Mouse (Mus musculus): ENCODE data around the gene Cdc27.
A peak's percentile ranks its signal among the peaks of the same experiment; 100 is the strongest.

Cdc27 gene

GRCm38 (mm10) chr11:104550406-104550974 is at the start of gene Cdc27, which contains the start of gene Myl4:
TSS of gene Cdc27 (minus strand) at chr11:104550620.
TSS of gene Myl4 (plus strand) at chr11:104550663.
- peak; percentile 100 for DNase-seq (ENCODE audit: extremely low spot score, low spot score)

DNA sequence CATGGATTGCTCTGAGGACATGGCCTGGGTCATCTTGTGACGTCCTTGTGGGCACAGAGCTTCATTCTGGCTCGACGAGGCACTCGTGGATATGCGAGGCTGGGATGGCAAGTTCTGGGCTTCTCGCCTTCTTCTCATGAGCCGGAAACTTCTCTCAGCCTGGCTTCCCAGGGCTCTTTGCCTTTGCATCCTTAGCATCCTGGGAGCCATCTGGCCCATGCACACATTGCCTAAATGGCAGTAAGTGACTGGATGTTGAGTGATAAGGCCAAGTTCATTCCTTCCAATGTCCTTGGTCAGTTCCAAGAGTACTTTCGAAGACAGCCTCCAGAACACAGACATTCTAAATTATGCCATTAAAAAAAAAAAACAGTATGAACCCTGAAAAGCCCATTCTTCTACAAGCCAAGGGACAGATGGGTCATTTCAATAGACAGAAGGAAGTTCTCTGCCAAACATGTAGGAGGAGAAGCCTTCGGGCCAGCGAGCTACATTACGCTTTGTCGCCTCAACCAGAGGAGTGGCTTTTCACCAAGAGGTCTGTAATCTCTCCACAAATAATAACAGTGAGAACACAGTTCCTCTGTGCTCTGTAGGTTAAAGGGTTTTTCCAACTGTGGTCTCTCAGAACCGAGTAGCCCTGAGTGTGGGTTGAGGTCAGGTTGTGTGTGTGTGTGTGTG is 49.0 kb upstream of the Cdc27 start:
- DNase-seq (ENCODE audit: extremely low spot score, low spot score) = no peak

DNA sequence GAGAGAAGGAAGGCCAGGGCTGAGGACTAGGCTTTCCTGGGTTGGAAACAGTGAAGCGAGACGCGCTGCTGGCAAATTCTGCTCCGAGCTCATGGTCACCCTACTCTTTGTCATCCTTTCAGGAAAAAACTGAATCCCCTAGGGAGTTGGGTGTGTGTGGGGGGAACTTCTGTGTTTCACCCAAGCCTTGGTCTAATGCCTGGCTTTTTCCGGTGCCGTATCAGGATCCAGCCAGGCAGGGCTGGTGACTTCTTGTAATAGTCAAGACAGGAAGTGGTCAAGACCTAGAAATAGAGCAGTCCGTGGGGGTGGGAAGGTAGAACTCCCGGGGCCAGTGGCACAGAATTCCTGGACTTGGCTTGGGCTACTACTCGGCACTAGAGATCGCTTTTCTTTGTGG is 45.9 kb upstream of the Cdc27 start:
- DNase-seq (ENCODE audit: extremely low spot score, low spot score) = no peak

DNA sequence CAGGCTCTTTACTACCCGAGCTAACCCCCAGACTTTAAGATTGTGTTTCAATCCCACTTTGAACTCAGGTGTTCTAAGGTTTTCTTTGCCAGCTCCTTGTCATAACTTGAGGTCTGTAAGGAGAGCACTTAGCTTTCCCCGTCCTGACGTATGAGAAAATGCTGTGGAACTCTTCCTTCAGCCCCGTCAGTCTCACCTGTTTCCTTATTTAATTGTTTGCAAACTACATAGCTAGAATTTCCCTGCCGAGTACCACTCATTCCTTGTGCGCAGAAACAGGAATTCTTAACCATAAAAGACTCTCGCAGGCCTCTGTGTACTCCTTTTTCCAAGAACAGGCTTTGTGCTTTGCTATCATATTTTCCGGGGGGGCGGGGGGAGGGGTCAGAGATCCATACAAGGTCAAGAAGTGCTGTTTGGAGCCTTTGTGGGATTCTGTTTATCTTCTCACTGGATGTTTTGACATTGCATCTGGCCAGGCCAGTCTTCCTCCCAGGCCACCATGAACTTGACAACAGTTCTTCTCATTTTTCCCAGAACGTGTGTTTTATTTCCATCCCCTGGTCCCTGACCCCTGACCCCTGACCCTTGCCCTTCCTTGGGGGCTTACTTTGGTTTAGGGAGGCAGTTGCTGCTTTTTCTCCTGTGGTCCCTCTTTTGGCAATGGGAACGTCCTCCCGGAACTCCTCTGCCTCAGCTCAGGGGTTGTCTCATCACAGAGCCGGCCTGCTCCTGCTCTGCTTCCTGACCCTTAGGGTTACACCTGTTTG is 41.8 kb upstream of the Cdc27 start:
- no peak for DNase-seq (ENCODE audit: extremely low spot score, low spot score)

DNA sequence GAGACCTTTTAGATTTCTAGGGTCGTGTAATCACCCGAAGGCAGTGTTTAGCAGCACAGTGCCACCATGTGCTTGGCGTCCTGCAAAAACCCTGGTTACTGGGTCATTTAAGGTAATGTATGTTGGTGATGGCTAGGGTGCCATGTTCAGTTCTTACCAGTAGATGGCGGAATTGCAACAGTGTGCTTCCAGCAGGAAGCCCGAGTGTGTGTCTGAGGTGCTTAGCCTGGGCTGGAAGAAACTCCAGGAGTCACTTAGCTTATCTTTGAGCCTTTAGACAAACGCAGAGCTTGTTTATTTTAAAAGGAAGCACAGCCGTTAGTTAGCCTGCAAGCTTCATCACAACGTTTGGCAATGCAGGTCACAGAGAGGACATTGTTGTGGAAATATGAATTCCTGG is 39.7 kb upstream of the Cdc27 start:
- DNase-seq (ENCODE audit: extremely low spot score, low spot score) = peak; percentile 75

GRCm38 (mm10) chr11:104589570-104589969 is 39.1 kb upstream of the Cdc27 start:
- no peak for DNase-seq (ENCODE audit: extremely low spot score, low spot score)

DNA sequence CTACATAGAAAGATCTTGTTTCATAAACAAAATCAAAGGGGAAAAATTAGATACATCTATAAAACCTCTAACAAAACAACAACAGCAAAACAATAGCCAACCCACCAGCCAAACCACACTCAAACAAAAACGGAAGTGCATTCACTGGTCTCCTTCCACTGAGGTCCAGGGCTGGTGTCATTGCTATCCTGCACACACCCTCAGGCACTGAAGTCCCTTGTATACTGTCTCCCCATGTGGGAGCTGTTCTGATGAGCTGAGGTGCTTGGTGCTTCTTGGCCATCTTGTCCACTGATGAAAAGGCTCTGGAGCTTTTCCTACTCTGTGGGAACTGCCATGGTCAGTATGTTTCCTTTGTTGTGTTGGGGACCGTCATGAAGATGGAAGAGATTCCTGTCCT is 38.1 kb upstream of the Cdc27 start:
- DNase-seq (ENCODE audit: extremely low spot score, low spot score) = no peak

- DNase-seq (ENCODE audit: extremely low spot score, low spot score) = no peak
These were observed 37.5 kb upstream of the Cdc27 start for GRCm38 (mm10) chr11:104587904-104588303.

GRCm38 (mm10) chr11:104585495-104585894 is 35.1 kb upstream of the Cdc27 start:
- DNase-seq (ENCODE audit: extremely low spot score, low spot score) = no peak

- DNase-seq (ENCODE audit: extremely low spot score, low spot score) = no peak
These were observed 32.4 kb upstream of the Cdc27 start for GRCm38 (mm10) chr11:104582630-104583364.

DNA sequence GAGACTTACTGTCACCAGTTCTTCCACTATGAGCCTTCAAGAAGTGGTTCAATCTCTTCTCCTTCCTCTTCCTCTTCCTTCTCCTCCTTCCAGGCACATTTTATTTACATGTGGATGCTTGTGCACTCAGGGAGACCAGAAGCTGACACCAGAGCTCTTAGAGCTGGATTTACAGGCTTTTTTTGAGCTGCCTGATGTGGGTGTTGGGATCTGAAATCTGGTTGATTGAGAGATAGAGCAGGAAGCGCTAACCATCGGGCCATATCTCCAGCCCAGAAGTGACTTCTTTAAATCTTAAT is 31.8 kb upstream of the Cdc27 start:
- no peak for DNase-seq (ENCODE audit: extremely low spot score, low spot score)

GRCm38 (mm10) chr11:104581446-104582307 is 31.3 kb upstream of the Cdc27 start:
- no peak for DNase-seq (ENCODE audit: extremely low spot score, low spot score)

- no peak for DNase-seq (ENCODE audit: extremely low spot score, low spot score)
These were observed 30.2 kb upstream of the Cdc27 start for GRCm38 (mm10) chr11:104580606-104581005.

DNA sequence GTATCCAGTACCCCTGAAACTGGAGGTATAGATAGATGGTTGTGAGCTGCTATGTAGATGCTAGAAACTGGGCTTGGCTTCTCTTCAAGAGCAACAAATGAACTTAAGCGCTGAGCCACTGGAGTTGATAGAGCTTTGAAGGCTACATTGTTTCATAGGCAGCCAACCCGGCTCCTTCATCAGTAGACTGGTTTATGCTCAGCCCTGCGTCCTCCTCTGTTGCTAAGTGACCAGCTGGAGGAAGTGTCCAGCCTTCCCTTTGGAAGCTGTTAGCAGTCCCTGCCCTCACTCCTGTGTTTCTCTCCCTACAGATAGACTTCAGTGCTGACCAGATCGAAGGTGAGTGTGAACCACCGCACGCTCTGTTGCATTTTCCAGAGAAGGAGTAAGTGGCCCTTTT is 29.7 kb upstream of the Cdc27 start:
- DNase-seq (ENCODE audit: extremely low spot score, low spot score) = no peak

DNA sequence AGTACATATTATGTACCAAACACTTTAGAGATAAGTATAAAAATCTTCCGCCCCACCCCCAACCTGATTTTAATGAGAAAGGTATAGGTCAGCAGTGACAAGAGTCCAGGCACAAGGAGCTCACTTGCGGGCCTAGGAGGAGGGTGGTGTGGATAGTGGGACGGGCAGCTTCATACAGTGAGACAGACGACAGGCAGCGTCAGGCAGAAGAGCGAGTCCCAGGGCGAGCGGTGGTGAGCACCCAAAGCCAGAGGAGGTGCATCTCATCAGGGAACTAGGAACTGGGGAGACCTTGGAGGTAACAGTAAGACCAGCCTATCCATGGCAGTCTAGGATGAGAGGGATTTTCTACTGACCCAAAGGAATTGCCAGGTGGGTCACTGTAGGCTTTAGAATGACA is 29.2 kb upstream of the Cdc27 start:
- no peak for DNase-seq (ENCODE audit: extremely low spot score, low spot score)

DNA sequence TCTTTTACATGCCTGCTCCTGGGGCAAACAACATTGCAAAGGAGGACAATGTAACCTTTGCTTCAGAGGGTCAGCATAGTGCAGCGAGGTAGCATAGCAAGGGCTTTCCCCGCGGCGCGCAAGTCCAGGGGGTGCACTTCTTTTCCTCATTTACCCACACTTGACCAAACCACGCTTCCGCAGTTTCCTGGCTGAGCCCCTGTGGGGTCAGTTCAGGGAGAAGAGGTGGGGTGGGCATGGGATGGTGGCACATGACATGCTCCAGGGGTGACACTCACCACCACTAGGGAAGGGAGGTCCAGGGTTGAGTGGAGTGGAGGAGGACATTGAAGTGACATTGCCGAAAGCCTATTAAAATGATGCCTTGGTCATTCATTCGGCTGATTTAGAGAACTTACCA is 28.7 kb upstream of the Cdc27 start:
- DNase-seq (ENCODE audit: extremely low spot score, low spot score) = no peak

DNA sequence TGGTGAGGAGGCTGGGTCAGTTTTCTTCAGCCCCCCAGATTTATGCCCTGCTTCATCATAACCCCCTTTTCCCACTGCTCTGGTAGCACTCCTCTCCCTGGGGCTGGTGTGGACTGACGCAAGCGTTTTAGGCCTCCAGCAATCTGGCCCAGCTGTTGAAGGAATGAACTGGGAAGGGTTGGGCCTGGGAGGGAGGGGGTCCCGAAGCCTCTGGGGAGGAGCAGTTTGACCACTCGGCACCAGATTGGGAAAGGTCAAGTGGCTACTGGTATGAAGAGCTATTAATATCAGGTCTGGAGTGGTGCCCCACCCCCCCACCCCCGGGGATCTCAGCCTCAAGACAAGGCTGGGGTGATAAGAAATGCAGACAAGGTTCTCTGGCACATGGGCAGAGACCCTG is 27.7 kb upstream of the Cdc27 start:
- no peak for DNase-seq (ENCODE audit: extremely low spot score, low spot score)

DNA sequence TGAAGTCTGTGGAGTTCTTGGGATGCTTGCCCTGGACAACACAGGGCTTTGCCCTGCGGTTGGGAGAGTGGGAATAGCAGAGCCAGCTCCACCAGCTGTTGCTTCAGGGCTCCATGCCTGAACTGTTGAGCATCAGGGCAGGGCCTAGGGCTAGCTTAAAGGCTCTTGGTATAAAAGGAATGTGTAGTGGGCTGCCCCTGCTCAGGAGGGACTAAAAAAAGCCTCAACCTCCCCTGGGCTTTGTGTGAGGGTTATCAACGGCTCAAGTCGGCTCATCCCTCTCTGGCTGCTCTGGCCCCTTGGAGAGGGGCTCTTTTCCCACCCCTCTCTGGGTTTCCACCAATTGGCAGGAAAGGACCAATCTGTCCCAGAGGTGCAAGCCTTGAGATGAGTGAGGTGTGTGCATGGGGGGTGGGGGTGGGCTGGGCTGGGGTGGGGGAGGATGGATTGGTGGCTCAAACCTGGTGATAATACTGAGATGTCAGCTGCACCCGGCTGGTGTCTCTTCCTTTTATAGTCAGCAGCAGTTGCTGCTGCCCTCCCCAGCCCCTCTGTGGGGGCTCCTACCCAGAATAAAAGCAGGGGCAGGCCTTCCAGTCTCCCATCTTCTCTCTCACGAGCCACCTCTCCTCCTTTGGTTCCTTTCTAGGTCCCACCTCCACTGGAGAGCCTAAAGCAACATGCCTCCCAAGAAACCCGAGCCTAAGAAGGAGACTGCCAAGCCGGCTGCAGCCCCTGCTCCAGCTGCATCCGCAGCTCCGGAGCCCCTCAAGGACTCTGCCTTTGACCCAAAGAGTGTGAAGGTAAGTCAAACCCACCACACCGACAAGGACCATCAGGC is 26.6 kb upstream of the Cdc27 start:
- no peak for DNase-seq (ENCODE audit: extremely low spot score, low spot score)

DNA sequence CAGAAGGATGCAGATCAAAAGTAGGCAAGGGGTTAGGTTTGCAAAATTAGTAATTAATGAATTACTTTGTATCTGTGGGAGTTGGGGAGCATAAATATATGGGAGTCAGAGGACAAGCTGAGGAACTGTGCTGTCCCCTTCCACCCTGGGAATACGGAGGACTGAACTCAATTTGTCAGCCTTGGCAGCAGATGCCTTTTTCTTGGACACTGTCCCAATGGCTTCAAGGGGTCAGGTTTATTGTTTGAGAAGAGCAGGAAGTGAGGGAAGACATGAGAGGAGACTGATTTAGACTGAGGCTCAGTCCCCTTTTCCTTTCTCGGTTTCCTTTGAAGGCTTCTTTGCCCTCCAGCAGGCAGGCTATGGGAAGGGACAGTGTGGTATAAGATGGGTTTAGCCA is 22.1 kb upstream of the Cdc27 start:
- DNase-seq (ENCODE audit: extremely low spot score, low spot score) = no peak

DNA sequence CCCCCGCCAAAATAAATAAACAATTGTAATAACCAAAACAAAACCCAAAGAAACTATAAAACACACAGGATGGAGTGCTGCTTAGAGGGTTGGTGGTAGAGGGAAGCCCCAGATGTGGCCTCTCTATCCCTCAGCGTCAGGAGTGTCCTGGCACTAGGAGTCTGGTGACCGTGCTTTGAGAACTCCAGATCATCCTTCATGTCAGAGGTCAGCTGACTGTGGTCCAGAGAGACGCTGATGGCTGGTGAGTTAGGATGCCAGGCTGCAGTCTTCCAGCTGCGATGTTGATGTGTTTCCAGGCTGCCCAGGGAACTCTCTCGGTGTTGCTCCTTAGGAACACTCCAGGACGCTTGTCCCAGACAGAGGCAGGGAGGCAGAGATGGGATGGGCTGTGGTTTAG is 21.7 kb upstream of the Cdc27 start:
- no peak for DNase-seq (ENCODE audit: extremely low spot score, low spot score)

All from neural tube, embryonic 10.5 days (tissue).